Mouse (Mus musculus): ENCODE data around the gene Wdr31.

- no peak for TF ChIP-seq CTCF (IDR thresholded peaks at IDR 0.05; ENCODE audit: borderline replicate concordance, extremely low read depth, insufficient read depth, insufficient read length)
- no peak for TF ChIP-seq POLR2A (IDR thresholded peaks at IDR 0.05; ENCODE audit: borderline replicate concordance, extremely low read depth, insufficient read depth, insufficient read length, poor library complexity, severe bottlenecking)
Observed at GRCm38 (mm10) chr4:62460348-62460747, 10.3 kb downstream of the Wdr31 start.

Measured in brain, embryonic 14.5 days (tissue).